Mouse (Mus musculus) thymus, adult 2 months (tissue): ENCODE data around the gene St8sia1. TPM values are rescaled to one million over a fixed set of nuclear protein-coding genes. Genes with fewer than 3 reads are reported as not detected.

Experiments
- DNase-seq: peaks from one replicate; pipeline ENCODE4 v3.0.0; 2021
- H3K27ac ChIP-seq: fragments of 200-500 bp; 2 replicates; pipeline ENCODE4 v1.5.1; 2012; ENCODE audit warnings: low read length, control low read depth; ENCODE audit not compliant: control insufficient read depth, insufficient read depth
- H3K27me3 ChIP-seq: fragments of 200-500 bp; 2 replicates; pipeline ENCODE4 v1.6.1; 2012; ENCODE audit warnings: mild to moderate bottlenecking, low read length, moderate library complexity, mixed read lengths; ENCODE audit not compliant: control insufficient read depth, insufficient read depth
- H3K36me3 ChIP-seq: fragments of 200-500 bp; 2 replicates; pipeline ENCODE4 v1.6.1; 2012; ENCODE audit warnings: mild to moderate bottlenecking, low read length, moderate library complexity; ENCODE audit not compliant: control insufficient read depth, insufficient read depth
- H3K4me1 ChIP-seq: fragments of 200-500 bp; replicated peaks from 2 replicates; pipeline ENCODE4 v1.6.1; 2012; ENCODE audit warnings: low read length; ENCODE audit not compliant: control insufficient read depth, insufficient read depth
- H3K4me3 ChIP-seq: fragments of 200-500 bp; 2 replicates; pipeline ENCODE4 v1.5.1; 2012; ENCODE audit warnings: mild to moderate bottlenecking, low read length, control low read depth, moderate library complexity; ENCODE audit not compliant: control insufficient read depth, insufficient read depth
- CTCF ChIP-seq: fragments of 200-500 bp; IDR thresholded peaks from 2 replicates; pipeline ENCODE4 v1.5.1; 2012; ENCODE audit warnings: mild to moderate bottlenecking, control low read depth, low read length, moderate library complexity, borderline replicate concordance; ENCODE audit not compliant: control insufficient read depth, poor library complexity, insufficient read depth; ENCODE audit errors: extremely low read depth
- POLR2A ChIP-seq: fragments of 200-500 bp; IDR thresholded peaks from 2 replicates; pipeline ENCODE4 v1.6.1; 2012; ENCODE audit warnings: mild to moderate bottlenecking, low read length, control low read depth, moderate library complexity; ENCODE audit not compliant: control insufficient read depth, poor library complexity, insufficient read depth; ENCODE audit errors: extremely low read depth
- WGBS: fragments of 180-500 bp; shearing (Covaris S2); methylation state at CpG from one replicate; pipeline ENCODE4 v1.1.7; 2018; 5-methylcytosine and 5-hydroxymethylcytosine counted together
- polyA plus RNA-seq: library from polyadenylated mRNA; depleted of rRNA; stranded (reverse); fragments of >200 nt; gene quantifications from 2 replicates; pipeline ENCODE4 v1.2.3, GENCODE M21; 2012

Gene St8sia1
- polyA plus RNA-seq, 1 experiment, result 22.6 TPM

DNA sequence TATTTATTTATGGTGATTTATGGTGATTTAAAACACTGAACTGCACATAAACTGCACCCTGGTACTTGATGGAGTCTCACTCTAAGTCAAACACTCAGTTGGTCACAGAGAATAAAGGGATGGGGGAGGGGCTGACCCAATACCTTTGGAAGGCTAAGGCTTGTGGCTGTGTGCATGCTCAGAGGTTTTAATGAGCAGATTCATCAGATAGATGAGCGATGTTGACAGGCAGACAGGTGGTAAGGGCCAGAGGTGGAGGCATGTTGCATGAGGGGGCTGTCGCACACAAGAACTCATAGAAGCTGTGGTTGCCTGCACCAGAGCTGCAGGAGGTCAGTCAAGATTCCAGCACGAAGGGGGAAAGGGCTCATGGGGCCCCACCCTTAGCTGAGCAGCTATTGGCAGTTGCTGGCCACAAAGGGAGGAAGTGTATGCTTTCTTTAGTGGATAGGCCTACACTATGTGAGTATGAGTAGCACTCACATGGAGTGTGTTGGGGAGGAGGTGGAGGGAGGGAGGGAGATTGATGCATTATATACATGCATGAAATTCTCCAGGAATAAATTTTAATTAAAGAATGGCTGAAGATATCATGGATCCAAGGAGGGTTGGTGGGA lies 107.9 kb downstream of the St8sia1 start:
- no peaks in the 10 kb centered on the region for H3K27me3 ChIP-seq
- H3K4me3 ChIP-seq, result no peak overlapping the region
- no peak overlapping the region for H3K27ac ChIP-seq
- 27% methylated on average over 3 of the region's 3 CpGs for WGBS
- DNase-seq, result no peak
- TF ChIP-seq POLR2A (no peak), CTCF (no peak)
- peaks cover 8% of the 10 kb centered on the region for H3K4me1 ChIP-seq
- H3K36me3 ChIP-seq, result no peaks in the 10 kb centered on the region

DNA sequence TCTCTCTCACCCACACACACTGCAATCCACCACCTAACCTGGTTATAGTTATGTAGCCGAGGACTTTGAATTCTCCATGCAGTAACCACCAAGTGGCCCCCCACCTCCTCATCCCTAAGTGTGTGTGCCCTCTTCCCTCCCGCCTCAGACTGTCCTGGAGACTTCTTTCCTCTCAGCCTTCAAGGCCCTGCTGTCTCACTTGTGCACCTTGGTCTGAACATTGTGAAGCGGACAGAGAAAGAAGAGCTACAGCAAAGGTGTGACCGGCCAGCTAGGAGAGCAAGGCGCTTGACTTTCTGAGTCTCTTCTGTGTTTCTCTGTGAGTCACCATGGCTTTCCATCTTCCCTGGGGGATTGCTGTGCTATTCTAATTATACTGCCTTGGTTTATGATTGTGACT lies 108.5 kb downstream of the St8sia1 start:
- Histone ChIP-seq H3K27ac (no peak overlapping the region), H3K27me3 (no peaks in the 10 kb centered on the region), H3K4me1 (peaks cover 8% of the 10 kb centered on the region), H3K36me3 (no peaks in the 10 kb centered on the region), H3K4me3 (no peak overlapping the region)
- WGBS, result 94% methylated on average over 5 of the region's 5 CpGs
- DNase-seq, result no peak
- TF ChIP-seq CTCF, result no peak
- TF ChIP-seq POLR2A, result no peak

DNA sequence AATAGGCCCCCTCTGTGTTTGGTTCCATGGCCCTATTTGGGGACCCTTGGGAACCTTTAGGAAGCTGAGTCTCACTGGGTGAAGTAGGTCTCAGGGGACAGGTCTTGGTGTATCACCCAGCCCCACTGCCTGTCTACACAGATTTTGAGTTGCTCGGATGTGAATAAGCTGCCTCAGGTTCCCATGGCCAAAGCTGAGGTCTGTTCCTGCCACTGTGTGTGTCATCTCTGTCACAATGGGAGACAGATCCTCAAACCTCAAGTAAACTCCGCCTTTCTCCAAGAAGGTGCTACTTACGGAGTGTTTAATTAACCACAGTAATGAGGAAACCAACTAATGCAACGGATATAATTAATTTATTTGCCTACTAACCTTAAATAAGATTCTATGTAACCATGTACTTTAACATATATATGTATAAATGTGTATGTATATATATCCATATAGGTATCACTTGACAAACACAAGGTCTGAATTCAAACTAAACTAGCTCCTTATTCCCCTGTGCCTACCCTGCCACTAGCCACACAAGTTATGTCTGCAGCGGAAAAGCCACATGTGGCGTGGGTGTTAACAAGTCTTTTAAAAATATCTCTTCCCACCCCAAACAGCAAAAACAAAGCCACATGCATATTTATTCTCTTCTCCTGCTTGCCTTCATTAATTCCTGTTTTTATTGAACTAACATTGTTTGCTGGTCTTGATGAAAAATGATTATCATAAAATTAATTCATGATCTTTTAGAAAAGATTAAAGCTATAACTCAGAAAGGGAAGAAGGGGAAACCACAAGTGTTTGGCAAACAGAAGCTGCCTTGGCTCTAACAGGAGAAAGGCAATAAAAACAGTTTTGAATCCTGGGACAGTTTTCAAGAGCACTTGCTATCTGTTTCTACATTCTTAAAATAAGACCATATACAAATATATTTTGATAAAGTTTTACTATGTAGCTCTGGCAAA lies 111.6 kb downstream of the St8sia1 start:
- H3K36me3 ChIP-seq, result no peaks in the 10 kb centered on the region
- H3K4me3 ChIP-seq, result no peak overlapping the region
- H3K27ac ChIP-seq, result no peak overlapping the region
- WGBS, result 69% methylated on average over 6 of the region's 6 CpGs
- DNase-seq, result no peak
- no peaks in the 10 kb centered on the region for H3K27me3 ChIP-seq
- peaks cover 8% of the 10 kb centered on the region for H3K4me1 ChIP-seq
- TF ChIP-seq CTCF (no peak), POLR2A (no peak)

GRCm38 (mm10) chr6:142850436-142850835 lies 113.8 kb downstream of the St8sia1 start:
- no peak for DNase-seq

DNA sequence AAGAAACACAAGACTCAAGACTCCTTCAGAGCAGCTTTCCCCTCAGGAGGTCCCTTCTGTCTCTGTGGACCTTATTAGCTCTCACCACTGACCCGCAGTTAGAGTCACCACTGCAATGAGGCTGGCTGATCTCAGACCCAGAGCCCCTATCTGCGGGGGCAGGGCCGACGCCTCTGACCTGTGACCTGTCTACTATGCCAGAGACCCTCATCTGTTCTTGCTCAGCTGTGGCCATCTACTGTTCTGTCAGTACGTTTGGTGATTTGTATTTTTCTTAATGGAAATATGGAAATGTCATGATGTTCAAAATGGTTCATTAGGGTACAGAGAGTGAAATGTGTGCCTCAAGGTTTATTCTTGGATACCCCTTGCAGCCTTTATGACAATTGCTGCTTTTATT lies 114.9 kb downstream of the St8sia1 start:
- TF ChIP-seq POLR2A (no peak), CTCF (no peak)
- DNase-seq, result no peak
- H3K27ac ChIP-seq, result no peak overlapping the region
- no peaks in the 10 kb centered on the region for H3K36me3 ChIP-seq
- no peaks in the 10 kb centered on the region for H3K27me3 ChIP-seq
- WGBS, result 95% methylated on average over 5 of the region's 5 CpGs
- no peaks in the 10 kb centered on the region for H3K4me1 ChIP-seq
- no peak overlapping the region for H3K4me3 ChIP-seq

More at GRCm38 (mm10) chr6:142850436-142850835, 113.8 kb downstream of the St8sia1 start:
- Histone ChIP-seq H3K36me3 (no peaks in the 10 kb centered on the region), H3K4me3 (no peak overlapping the region), H3K27ac (no peak overlapping the region), H3K4me1 (no peaks in the 10 kb centered on the region), H3K27me3 (no peaks in the 10 kb centered on the region)
- TF ChIP-seq POLR2A, result no peak
- no peak for TF ChIP-seq CTCF
- 98% methylated on average over 8 of the region's 8 CpGs for WGBS

DNA sequence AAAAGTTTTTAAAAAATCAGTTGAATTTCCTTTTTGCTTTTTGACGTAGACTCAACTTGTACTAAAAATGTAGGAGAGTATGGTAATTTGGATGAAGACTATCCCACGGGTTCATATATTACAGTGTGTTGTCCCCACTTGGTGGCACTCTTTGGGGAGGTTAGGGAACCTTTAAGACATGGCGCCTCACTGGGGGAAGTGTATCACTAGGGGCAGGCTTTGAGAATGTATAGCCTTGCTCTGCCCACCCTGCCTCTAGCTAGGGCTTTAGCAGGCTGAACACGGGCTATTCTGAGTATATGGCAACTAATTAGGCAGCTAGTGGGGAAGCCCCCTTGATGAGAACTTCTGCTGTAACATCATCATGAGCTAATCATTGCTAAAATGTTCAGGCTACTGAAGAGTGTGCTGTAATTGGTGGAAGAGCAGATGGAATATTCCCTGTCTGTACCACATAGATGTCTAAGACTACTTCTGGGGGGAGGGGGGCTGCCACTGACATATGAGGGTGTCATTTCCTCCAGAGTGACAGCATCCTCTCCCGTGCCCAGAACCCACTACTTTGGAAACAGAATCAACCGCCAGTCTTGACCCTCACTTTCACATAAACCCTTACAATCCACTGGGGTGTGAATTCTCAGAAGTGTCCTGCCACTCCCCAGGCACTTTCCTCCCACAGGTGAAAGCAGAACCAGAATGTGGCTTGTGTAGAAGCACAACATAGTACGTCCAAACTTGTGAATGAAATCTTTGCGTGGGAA lies 116.2 kb downstream of the St8sia1 start:
- Histone ChIP-seq H3K4me1 (no peaks in the 10 kb centered on the region), H3K27me3 (no peaks in the 10 kb centered on the region), H3K36me3 (no peaks in the 10 kb centered on the region), H3K27ac (no peak overlapping the region), H3K4me3 (no peak overlapping the region)
- WGBS, result 85% methylated on average over 8 of the region's 8 CpGs
- TF ChIP-seq POLR2A, result no peak
- no peak for TF ChIP-seq CTCF
- DNase-seq, result peak; percentile 37
